Mouse (Mus musculus) adrenal gland, postnatal 14 days (tissue): ENCODE results near the gene Plekhg2. TPM values are rescaled to one million over a fixed set of nuclear protein-coding genes. Genes with fewer than 3 reads are reported as not detected.
"Not testable (repeated sequence)": the region's sequence is repeated elsewhere in the genome, so short reads cannot be mapped to it uniquely, and the experiment has no call there.

ENCODE experiments used
- DNase-seq: peaks from one replicate; pipeline ENCODE4 v3.0.0; 2021; ENCODE audit warnings: mixed read lengths
- long read RNA-seq, 2 experiments: library from polyadenylated mRNA; stranded (forward); transcript quantifications; one replicate each; pipeline ENCODE4 v2.0.0; 2021
- total RNA-seq: library from RNA; stranded (reverse); gene quantifications from 2 replicates; pipeline ENCODE4 v1.2.3, GENCODE M21; 2021

The Plekhg2 gene
- total RNA-seq, result 27.9 and 32.6 TPM in 2 replicates
- long read RNA-seq, experiment 1, partial matches to known transcripts, result 1 of 2 reads
- long read RNA-seq, experiment 1, other reads (novel, unspliced or antisense), result 1 of 2 reads
- long read RNA-seq, experiment 2, partial matches to known transcripts, result 2 of 6 reads
- long read RNA-seq, experiment 2, other reads (novel, unspliced or antisense), result 4 of 6 reads

- peak; percentile 97 for DNase-seq
These were observed at the start of gene Plekhg2 for GRCm38 (mm10) chr7:28372251-28373108. Gene Plekhg2, minus strand, starts transcription at chr7:28372599.

GRCm38 (mm10) chr7:28419416-28419815 is 47.0 kb upstream of the Plekhg2 start:
- no peak for DNase-seq

GRCm38 (mm10) chr7:28418096-28418670 is 45.8 kb upstream of the Plekhg2 start:
- DNase-seq, result peak; percentile 54

- DNase-seq, result no peak
These were observed 45.0 kb upstream of the Plekhg2 start for GRCm38 (mm10) chr7:28417368-28417767.

- no peak for DNase-seq
These were observed 40.4 kb upstream of the Plekhg2 start for GRCm38 (mm10) chr7:28412826-28413225.

- peak; percentile 84 for DNase-seq
These were observed 38.6 kb upstream of the Plekhg2 start for GRCm38 (mm10) chr7:28410841-28411475.

- no peak for DNase-seq
These were observed 29.5 kb upstream of the Plekhg2 start for GRCm38 (mm10) chr7:28401942-28402341.

GRCm38 (mm10) chr7:28401030-28401429 is 28.6 kb upstream of the Plekhg2 start:
- no peak for DNase-seq

GRCm38 (mm10) chr7:28398696-28399340 is 26.4 kb upstream of the Plekhg2 start:
- no peak for DNase-seq

- peak; percentile 56 for DNase-seq
These were observed 25.6 kb upstream of the Plekhg2 start for GRCm38 (mm10) chr7:28398000-28398399.

GRCm38 (mm10) chr7:28395425-28395824 is 23.0 kb upstream of the Plekhg2 start:
- no peak for DNase-seq

- peak; percentile 42 for DNase-seq
These were observed 21.0 kb upstream of the Plekhg2 start for GRCm38 (mm10) chr7:28393272-28393951.

GRCm38 (mm10) chr7:28392429-28393271 is 20.3 kb upstream of the Plekhg2 start, which contains the start of the genes Med29 and Paf1:
Gene Med29, minus strand, starts transcription at chr7:28392708.
Gene Paf1, plus strand, starts transcription at chr7:28392951.
- DNase-seq, result peak; percentile 97

GRCm38 (mm10) chr7:28390331-28390730 is 17.9 kb upstream of the Plekhg2 start:
- no peak for DNase-seq

GRCm38 (mm10) chr7:28387384-28387783 is 15.0 kb upstream of the Plekhg2 start:
- DNase-seq, result not testable (repeated sequence)

GRCm38 (mm10) chr7:28386877-28387276 is 14.5 kb upstream of the Plekhg2 start:
- DNase-seq, result not testable (repeated sequence)

- peak; percentile 92 for DNase-seq
These were observed 14.1 kb upstream of the Plekhg2 start for GRCm38 (mm10) chr7:28386462-28386861.

GRCm38 (mm10) chr7:28386007-28386406 is 13.6 kb upstream of the Plekhg2 start:
- DNase-seq, result no peak

- DNase-seq, result no peak
These were observed 12.8 kb upstream of the Plekhg2 start for GRCm38 (mm10) chr7:28385196-28385595.

- DNase-seq, result no peak
These were observed 11.8 kb upstream of the Plekhg2 start for GRCm38 (mm10) chr7:28384162-28384561.
